Mouse (Mus musculus) intestine, embryonic 15.5 days (tissue): ENCODE results near the gene Ppp1r35. TPM values are rescaled to one million over a fixed set of nuclear protein-coding genes. Genes with fewer than 3 reads are reported as not detected.
"Not testable (repeated sequence)": the region's sequence is repeated elsewhere in the genome, so short reads cannot be mapped to it uniquely, and the experiment has no call there.

ENCODE experiments used
- ATAC-seq: fragments of 200-750 bp; cut with Nextera tagmentation; 2 replicates; pipeline ENCODE4 v1.8.0; 2017; ENCODE audit warnings: moderate TSS enrichment, moderate library complexity
- H3K27ac ChIP-seq: fragments of 300-500 bp; sonication (generic); 2 replicates; pipeline ENCODE4 v1.5.1; 2015; ENCODE audit warnings: mild to moderate bottlenecking, inconsistent platforms
- H3K27me3 ChIP-seq: fragments of 300-500 bp; sonication (generic); replicated peaks from 2 replicates; pipeline ENCODE4 v1.6.1; 2015; ENCODE audit warnings: inconsistent platforms
- H3K36me3 ChIP-seq: fragments of 300-500 bp; sonication (generic); 2 replicates; pipeline ENCODE4 v1.6.1; 2015; ENCODE audit warnings: inconsistent platforms
- H3K4me1 ChIP-seq: fragments of 300-500 bp; sonication (generic); replicated peaks from 2 replicates; pipeline ENCODE4 v1.6.1; 2015; ENCODE audit warnings: inconsistent platforms
- H3K4me2 ChIP-seq: fragments of 300-500 bp; sonication (generic); replicated peaks from 2 replicates; pipeline ENCODE4 v1.6.1; 2015; ENCODE audit warnings: mild to moderate bottlenecking, inconsistent platforms
- H3K4me3 ChIP-seq: fragments of 300-500 bp; sonication (generic); replicated peaks from 2 replicates; pipeline ENCODE4 v1.5.1; 2015; ENCODE audit warnings: inconsistent platforms
- H3K9ac ChIP-seq: fragments of 300-500 bp; sonication (generic); 2 replicates; pipeline ENCODE4 v1.6.1; 2015; ENCODE audit warnings: inconsistent platforms
- H3K9me3 ChIP-seq: fragments of 300-500 bp; sonication (generic); 2 replicates; pipeline ENCODE4 v1.6.1; 2016; ENCODE audit warnings: inconsistent platforms
- WGBS: fragments of 180-500 bp; shearing (Covaris S2); methylation state at CpG from one replicate; pipeline ENCODE4 v1.1.7; 2015; 5-methylcytosine and 5-hydroxymethylcytosine counted together
- polyA plus RNA-seq: library from polyadenylated mRNA; unstranded; fragments of >200 nt; fragmentation: Nextera tagmentation; extraction: Ambion mirVana; gene quantifications from 2 replicates; pipeline ENCODE4 v1.2.1, GENCODE M21; 2015

The Ppp1r35 gene
- polyA plus RNA-seq, 1 experiment from 2014 or later = 22.3 TPM

DNA sequence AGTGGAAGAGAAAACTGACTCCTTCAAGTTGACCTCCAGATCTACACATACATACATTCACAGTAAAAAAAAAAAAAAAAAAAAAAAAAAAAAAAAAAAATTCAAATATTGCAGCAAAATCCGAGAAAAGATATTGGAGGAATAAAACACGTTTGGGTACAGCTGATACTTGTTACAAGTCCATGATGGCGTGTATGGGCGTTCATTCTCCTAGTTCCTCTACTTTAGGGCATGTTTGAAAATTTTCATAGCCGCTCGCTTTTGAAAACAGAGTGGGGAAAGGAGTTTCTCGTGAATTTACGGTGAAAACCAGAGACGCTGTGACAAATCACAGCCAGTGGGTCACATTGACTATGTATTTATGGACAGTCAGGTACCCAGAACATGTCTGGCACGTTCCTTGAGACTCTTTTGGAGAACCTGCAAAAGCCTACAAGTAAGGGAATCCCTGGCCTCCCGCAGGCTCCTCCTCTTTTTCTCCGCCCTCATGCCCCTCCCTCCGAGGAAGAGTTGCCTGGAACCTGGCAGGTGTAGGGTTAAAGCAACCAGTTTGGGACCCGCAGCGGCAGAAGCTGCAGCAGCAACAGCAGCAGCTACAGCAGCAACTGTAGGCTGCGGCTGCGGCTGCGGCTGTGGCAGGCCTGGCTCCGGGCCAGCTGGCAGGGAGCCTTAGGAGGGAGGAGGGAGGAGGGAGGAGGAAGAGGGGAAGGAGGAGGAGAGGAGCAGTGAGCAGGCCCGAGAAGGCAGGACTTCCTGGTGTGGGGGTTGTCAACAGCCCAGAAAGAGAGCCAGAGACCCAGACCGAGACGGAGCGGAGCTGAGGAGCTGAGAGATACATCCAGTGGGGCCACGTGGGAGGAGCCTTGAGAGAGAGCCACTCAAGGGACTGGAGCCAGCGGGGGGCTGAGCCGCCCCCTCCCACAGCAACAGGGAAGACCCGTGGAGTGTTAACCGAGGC, 33.2 kb upstream of the Ppp1r35 start, which contains the start of gene Tsc22d4:
Gene Tsc22d4, plus strand, starts transcription at position 517 of the 958 bp plus-strand sequence.
- H3K4me2 ChIP-seq = peak within 1 kb of the TSS; percentile 98
- H3K27ac ChIP-seq = peak within 1 kb of the TSS; percentile 96
- 3% methylated on average over 28 of the region's 28 CpGs for WGBS
- peaks cover 26% of the 10 kb centered on the region for H3K4me1 ChIP-seq
- peak within 1 kb of the TSS; percentile 83 for H3K9ac ChIP-seq
- peak within 1 kb of the TSS; percentile 66 for H3K4me3 ChIP-seq
- peak; percentile 89 for ATAC-seq
- no peaks in the 10 kb centered on the region for H3K9me3 ChIP-seq
- no peaks in the 10 kb centered on the region for H3K27me3 ChIP-seq
- no peaks in the 10 kb centered on the region for H3K36me3 ChIP-seq

- under 1% methylated on average over 20 of the region's 20 CpGs for WGBS
- peak; percentile 57 for ATAC-seq
- peak overlapping the region; percentile 66 for H3K4me3 ChIP-seq
- H3K4me1 ChIP-seq = peaks cover 25% of the 10 kb centered on the region
- no peaks in the 10 kb centered on the region for H3K9me3 ChIP-seq
- H3K36me3 ChIP-seq = peaks cover 4% of the 10 kb centered on the region
- peak overlapping the region; percentile 98 for H3K4me2 ChIP-seq
- H3K9ac ChIP-seq = peak overlapping the region; percentile 83
- peak overlapping the region; percentile 96 for H3K27ac ChIP-seq
- H3K27me3 ChIP-seq = no peaks in the 10 kb centered on the region
These were observed 32.3 kb upstream of the Ppp1r35 start for GRCm38 (mm10) chr5:137746282-137746850.

DNA sequence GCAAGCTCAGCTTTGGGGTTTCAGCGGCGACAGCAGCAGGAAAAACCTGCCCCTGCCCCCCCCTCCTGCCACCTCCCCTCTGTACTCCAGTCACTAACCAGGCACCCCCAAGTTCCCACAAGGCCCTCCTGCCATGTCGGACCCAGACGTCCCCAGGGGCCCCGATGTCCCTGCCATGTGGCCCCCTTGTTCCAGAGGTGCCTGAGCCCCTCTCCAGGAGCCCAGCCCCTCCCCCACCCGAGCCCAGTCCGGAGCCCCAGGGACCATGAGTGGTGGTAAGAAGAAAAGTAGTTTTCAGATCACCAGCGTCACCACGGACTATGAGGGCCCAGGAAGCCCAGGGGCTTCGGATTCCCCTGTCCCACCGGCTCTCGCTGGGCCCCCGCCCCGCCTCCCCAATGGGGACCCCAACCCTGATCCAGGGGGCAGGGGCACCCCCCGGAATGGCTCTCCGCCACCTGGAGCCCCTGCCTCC, 31.8 kb upstream of the Ppp1r35 start:
- peak overlapping the region; percentile 66 for H3K4me3 ChIP-seq
- H3K27me3 ChIP-seq = no peaks in the 10 kb centered on the region
- peaks cover 25% of the 10 kb centered on the region for H3K4me1 ChIP-seq
- peaks cover 9% of the 10 kb centered on the region for H3K36me3 ChIP-seq
- ATAC-seq = no peak
- H3K4me2 ChIP-seq = peak overlapping the region; percentile 98
- 0% methylated on average over 16 of the region's 16 CpGs for WGBS
- peak overlapping the region; percentile 83 for H3K9ac ChIP-seq
- peak overlapping the region; percentile 96 for H3K27ac ChIP-seq
- no peaks in the 10 kb centered on the region for H3K9me3 ChIP-seq

GRCm38 (mm10) chr5:137747326-137747961, 31.2 kb upstream of the Ppp1r35 start:
- H3K4me2 ChIP-seq = peak overlapping the region; percentile 98
- H3K36me3 ChIP-seq = peaks cover 15% of the 10 kb centered on the region
- no peaks in the 10 kb centered on the region for H3K27me3 ChIP-seq
- peak; percentile 16; the same call in 1 of the 2 replicates for ATAC-seq
- WGBS = 2% methylated on average over 26 of the region's 26 CpGs
- H3K9me3 ChIP-seq = no peaks in the 10 kb centered on the region
- H3K9ac ChIP-seq = peak overlapping the region; percentile 83
- H3K4me1 ChIP-seq = peaks cover 25% of the 10 kb centered on the region
- peak overlapping the region; percentile 66 for H3K4me3 ChIP-seq
- H3K27ac ChIP-seq = peak overlapping the region; percentile 96

GRCm38 (mm10) chr5:137748130-137748770, 30.4 kb upstream of the Ppp1r35 start:
- Histone ChIP-seq H3K4me3 (peak overlapping the region; percentile 66), H3K9me3 (no peaks in the 10 kb centered on the region), H3K36me3 (peaks cover 21% of the 10 kb centered on the region), H3K27ac (peak overlapping the region; percentile 58), H3K27me3 (no peaks in the 10 kb centered on the region), H3K4me2 (peak overlapping the region; percentile 98), H3K4me1 (peaks cover 30% of the 10 kb centered on the region), H3K9ac (peak overlapping the region; percentile 30)
- no peak for ATAC-seq
- 25% methylated on average over 5 of the region's 5 CpGs for WGBS

GRCm38 (mm10) chr5:137749196-137749836, 29.3 kb upstream of the Ppp1r35 start:
- peaks cover 24% of the 10 kb centered on the region for H3K36me3 ChIP-seq
- H3K27ac ChIP-seq = 0 out of 2 replicates have a peak overlapping the region, but pooled peaks have one; percentile 58
- no peaks in the 10 kb centered on the region for H3K9me3 ChIP-seq
- peaks cover 32% of the 10 kb centered on the region for H3K4me1 ChIP-seq
- peak overlapping the region; percentile 98 for H3K4me2 ChIP-seq
- ATAC-seq = no peak
- 40% methylated on average over 6 of the region's 6 CpGs for WGBS
- H3K9ac ChIP-seq = no peak overlapping the region
- H3K4me3 ChIP-seq = peak overlapping the region; percentile 66; the same call in 1 of the 2 replicates
- no peaks in the 10 kb centered on the region for H3K27me3 ChIP-seq

DNA sequence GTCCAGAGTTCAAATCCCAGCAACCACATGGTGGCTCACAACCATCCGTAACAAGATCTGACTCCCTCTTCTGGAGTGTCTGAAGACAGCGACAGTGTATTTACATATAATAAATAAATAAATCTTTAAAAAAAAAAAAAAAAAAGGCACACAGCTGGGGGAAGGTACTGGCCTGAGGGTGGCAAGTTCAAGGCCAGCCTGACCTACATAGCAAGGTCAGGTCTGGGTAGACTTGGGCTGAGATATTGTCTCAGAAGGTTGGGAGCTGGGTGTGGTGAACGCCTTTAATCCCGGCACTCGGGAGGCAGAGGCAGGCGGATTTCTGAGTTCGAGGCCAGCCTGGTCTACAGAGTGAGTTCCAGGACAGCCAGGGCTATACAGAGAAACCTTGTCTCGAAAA, 28.4 kb upstream of the Ppp1r35 start:
- not testable (repeated sequence) for H3K27ac ChIP-seq, ATAC-seq, H3K4me2 ChIP-seq, H3K9me3 ChIP-seq, H3K27me3 ChIP-seq, H3K4me3 ChIP-seq, H3K9ac ChIP-seq
- Histone ChIP-seq H3K4me1 (peaks cover 29% of the 10 kb centered on the region), H3K36me3 (peaks cover 25% of the 10 kb centered on the region)
- WGBS = 93% methylated on average over 7 of the region's 8 CpGs

DNA sequence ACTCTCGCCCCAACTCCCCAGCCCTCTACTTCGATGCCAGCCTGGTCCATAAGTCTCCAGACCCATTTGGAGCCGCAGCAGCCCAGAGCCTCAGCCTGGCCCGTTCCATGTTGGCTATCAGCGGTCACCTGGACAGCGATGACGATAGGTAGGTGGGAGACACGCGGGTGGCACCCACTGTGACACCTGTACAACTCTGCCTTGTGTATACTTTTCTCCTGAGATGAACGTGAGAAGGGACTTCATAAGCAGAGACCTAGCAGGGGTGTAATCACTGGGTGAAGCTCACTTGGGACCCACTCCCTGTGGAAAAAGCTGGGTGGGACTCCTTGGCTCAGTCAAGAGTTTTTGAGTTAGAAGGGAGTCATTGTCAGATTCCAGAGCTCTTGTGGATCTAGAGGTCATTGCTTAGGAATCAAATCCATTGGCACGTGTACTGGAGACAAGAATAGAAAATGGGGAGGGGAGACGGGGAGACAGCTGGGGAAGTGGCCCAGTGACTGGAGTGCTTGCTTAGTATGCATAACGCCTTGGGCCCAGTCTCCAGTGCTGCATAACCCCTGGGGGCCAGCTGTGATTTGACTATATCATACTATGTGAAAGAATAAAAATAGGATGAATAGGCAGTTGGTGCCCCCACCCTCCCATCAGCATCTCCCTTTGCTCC, 27.3 kb upstream of the Ppp1r35 start:
- 95% methylated on average over 13 of the region's 13 CpGs for whole genome bisulfite sequencing
- no peak for ATAC-seq
- H3K27ac ChIP-seq = no peak overlapping the region

DNA sequence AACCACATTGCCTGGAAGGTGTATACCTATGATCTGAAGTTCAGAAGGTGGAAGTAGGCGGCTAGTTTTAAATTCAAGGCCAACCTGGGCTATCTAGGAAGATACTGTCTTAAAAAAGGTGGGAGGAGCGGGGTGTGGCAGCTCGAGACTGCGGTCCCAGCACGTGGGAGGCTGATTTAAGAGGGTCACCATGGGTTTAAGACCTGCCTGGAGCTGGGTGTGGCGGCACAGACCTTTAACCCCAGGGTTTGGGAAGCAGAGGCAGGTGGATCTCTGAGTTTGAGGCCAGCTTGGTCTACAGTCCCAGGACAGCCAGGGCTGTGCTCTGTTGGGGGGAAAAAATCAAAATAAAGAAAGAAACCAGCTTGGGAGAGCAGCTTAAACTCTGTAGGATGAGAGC, 26.7 kb upstream of the Ppp1r35 start:
- Histone ChIP-seq H3K4me1 (peaks cover 31% of the 10 kb centered on the region), H3K9me3 (no peaks in the 10 kb centered on the region), H3K4me3 (no peak overlapping the region), H3K9ac (no peak overlapping the region), H3K36me3 (peaks cover 36% of the 10 kb centered on the region), H3K4me2 (no peak overlapping the region), H3K27me3 (no peaks in the 10 kb centered on the region), H3K27ac (no peak overlapping the region)
- 85% methylated on average over 6 of the region's 6 CpGs for WGBS
- ATAC-seq = no peak

More for the DNA sequence above, 27.3 kb upstream of the Ppp1r35 start:
- no peak overlapping the region for H3K4me2 ChIP-seq
- H3K36me3 ChIP-seq = peaks cover 34% of the 10 kb centered on the region
- H3K4me3 ChIP-seq = no peak overlapping the region
- H3K4me1 ChIP-seq = peaks cover 29% of the 10 kb centered on the region
- H3K9me3 ChIP-seq = no peaks in the 10 kb centered on the region
- H3K27me3 ChIP-seq = no peaks in the 10 kb centered on the region
- H3K9ac ChIP-seq = no peak overlapping the region

GRCm38 (mm10) chr5:137753111-137753832, 25.4 kb upstream of the Ppp1r35 start:
- no peaks in the 10 kb centered on the region for H3K9me3 ChIP-seq
- no peak overlapping the region for H3K27ac ChIP-seq
- H3K9ac ChIP-seq = no peak overlapping the region
- peaks cover 25% of the 10 kb centered on the region for H3K4me1 ChIP-seq
- WGBS = 61% methylated on average over 13 of the region's 13 CpGs
- H3K36me3 ChIP-seq = peaks cover 43% of the 10 kb centered on the region
- H3K27me3 ChIP-seq = no peaks in the 10 kb centered on the region
- H3K4me2 ChIP-seq = no peak overlapping the region
- H3K4me3 ChIP-seq = no peak overlapping the region
- no peak for ATAC-seq
